Mouse (Mus musculus): ENCODE results near the gene Tex29. TPM values are rescaled to one million over a fixed set of nuclear protein-coding genes. Genes with fewer than 3 reads are reported as not detected.

The Tex29 gene
- polyA plus RNA-seq, 1 experiment from 2014 or later = not detected

DNA sequence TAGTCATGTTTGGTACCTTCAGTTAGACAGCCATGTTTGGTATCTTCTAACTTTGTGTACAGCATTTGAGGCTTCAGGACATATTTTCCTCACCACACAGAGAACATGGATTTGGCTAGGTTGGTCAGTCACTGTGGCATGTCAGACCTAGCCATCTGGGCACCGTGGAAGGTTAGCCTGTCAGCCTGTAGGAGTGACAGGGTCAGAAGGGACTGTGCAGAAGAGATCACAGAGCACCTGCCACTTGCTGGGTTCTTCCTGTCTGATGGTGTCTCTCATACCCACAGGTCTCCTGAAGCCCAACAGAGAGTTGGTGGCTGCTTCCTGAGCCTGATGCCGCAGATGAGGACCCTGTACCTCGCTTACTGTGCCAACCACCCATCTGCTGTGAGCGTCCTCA lies 35.4 kb upstream of the Tex29 start:
- no peak overlapping the region for H3K4me3 ChIP-seq (ENCODE audit: low read depth, low read length)
- WGBS = 94% methylated on average over 4 of the region's 4 CpGs
- no peak overlapping the region for H3K4me2 ChIP-seq (ENCODE audit: low read depth, low read length)
- no peaks in the 10 kb centered on the region for H3K9me3 ChIP-seq (replicated peaks; ENCODE audit: control insufficient read depth, low read length)
- no peak for DNase-seq (ENCODE audit: low spot score)
- peaks cover 8% of the 10 kb centered on the region for H3K36me3 ChIP-seq (replicated peaks; ENCODE audit: control insufficient read depth, insufficient read depth, low read depth, low read length)
- no peaks in the 10 kb centered on the region for H3K4me1 ChIP-seq (ENCODE audit: control insufficient read depth, insufficient read depth, low read length)
- H3K27me3 ChIP-seq (ENCODE audit: control insufficient read depth, insufficient read depth, low read length) = no peaks in the 10 kb centered on the region
- no peak for ATAC-seq (replicated peaks; ENCODE audit: insufficient number of reproducible peaks, low FRiP score, low TSS enrichment, low read depth)
- no peak overlapping the region for H3K27ac ChIP-seq (replicated peaks; ENCODE audit: low read depth, low read length)
- no peak overlapping the region for H3K9ac ChIP-seq (replicated peaks; ENCODE audit: low read length)

DNA sequence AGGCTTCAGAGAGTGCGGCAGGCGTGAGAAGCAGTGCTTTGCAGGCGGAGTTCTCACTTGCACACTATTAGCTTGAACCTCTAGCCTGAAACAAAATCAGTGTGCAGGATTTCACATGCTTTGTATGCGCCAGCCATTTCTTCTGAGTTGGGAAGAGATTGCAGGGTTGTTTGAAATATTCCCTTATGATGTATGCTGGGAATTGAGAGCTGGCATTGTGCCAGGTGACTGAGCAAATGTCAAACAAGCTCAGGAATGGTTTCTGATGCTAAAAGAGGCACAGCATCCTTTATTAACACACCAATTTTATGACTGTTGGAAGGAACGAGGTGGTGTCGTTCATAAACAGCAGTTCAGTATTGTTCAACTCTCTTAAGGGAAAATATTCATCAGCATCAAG lies 34.0 kb upstream of the Tex29 start:
- Histone ChIP-seq H3K9ac (replicated peaks; ENCODE audit: low read length) (no peak overlapping the region), H3K4me1 (ENCODE audit: control insufficient read depth, insufficient read depth, low read length) (no peaks in the 10 kb centered on the region), H3K36me3 (replicated peaks; ENCODE audit: control insufficient read depth, insufficient read depth, low read depth, low read length) (peaks cover 14% of the 10 kb centered on the region), H3K4me2 (ENCODE audit: low read depth, low read length) (no peak overlapping the region), H3K4me3 (ENCODE audit: low read depth, low read length) (no peak overlapping the region), H3K27ac (replicated peaks; ENCODE audit: low read depth, low read length) (no peak overlapping the region), H3K9me3 (replicated peaks; ENCODE audit: control insufficient read depth, low read length) (no peaks in the 10 kb centered on the region), H3K27me3 (ENCODE audit: control insufficient read depth, insufficient read depth, low read length) (no peaks in the 10 kb centered on the region)
- WGBS = 90% methylated on average over 6 of the region's 6 CpGs
- DNase-seq (ENCODE audit: low spot score) = no peak
- no peak for ATAC-seq (replicated peaks; ENCODE audit: insufficient number of reproducible peaks, low FRiP score, low TSS enrichment, low read depth)

GRCm38 (mm10) chr8:11807361-11807760 lies 32.9 kb upstream of the Tex29 start:
- no peak for ATAC-seq (replicated peaks; ENCODE audit: insufficient number of reproducible peaks, low FRiP score, low TSS enrichment, low read depth)
- H3K27ac ChIP-seq (replicated peaks; ENCODE audit: low read depth, low read length) = no peak overlapping the region
- peaks cover 14% of the 10 kb centered on the region for H3K36me3 ChIP-seq (replicated peaks; ENCODE audit: control insufficient read depth, insufficient read depth, low read depth, low read length)
- H3K4me3 ChIP-seq (ENCODE audit: low read depth, low read length) = no peak overlapping the region
- 83% methylated on average over 3 of the region's 3 CpGs for WGBS
- no peaks in the 10 kb centered on the region for H3K9me3 ChIP-seq (replicated peaks; ENCODE audit: control insufficient read depth, low read length)
- no peak overlapping the region for H3K9ac ChIP-seq (replicated peaks; ENCODE audit: low read length)
- no peaks in the 10 kb centered on the region for H3K27me3 ChIP-seq (ENCODE audit: control insufficient read depth, insufficient read depth, low read length)
- no peak overlapping the region for H3K4me2 ChIP-seq (ENCODE audit: low read depth, low read length)
- DNase-seq (ENCODE audit: low spot score) = no peak
- no peaks in the 10 kb centered on the region for H3K4me1 ChIP-seq (ENCODE audit: control insufficient read depth, insufficient read depth, low read length)

- H3K9me3 ChIP-seq (replicated peaks; ENCODE audit: control insufficient read depth, low read length) = no peaks in the 10 kb centered on the region
Measured at GRCm38 (mm10) chr8:11808047-11808446, 32.2 kb upstream of the Tex29 start.

DNA sequence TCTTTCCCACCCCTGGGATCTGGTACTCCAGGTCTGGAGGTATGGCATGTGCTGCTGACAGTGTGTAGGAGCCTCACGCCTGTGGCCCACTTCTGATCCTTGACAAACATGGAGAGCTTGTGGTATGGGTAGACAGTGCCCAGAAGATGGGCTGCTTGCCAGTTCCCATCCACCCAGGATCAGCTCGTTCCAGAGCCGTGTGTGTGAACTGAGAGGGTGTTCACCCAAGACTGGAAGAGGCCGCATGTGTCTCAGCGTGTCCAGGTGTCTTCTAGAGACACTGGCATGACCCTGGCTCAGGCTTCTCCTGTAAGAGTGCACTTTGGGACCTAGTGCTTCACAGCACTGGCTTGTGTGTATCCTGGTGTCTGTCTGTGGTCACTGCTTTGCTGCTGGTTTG lies 29.8 kb upstream of the Tex29 start:
- Histone ChIP-seq H3K9ac (replicated peaks; ENCODE audit: low read length) (no peak overlapping the region), H3K4me2 (ENCODE audit: low read depth, low read length) (no peak overlapping the region), H3K4me1 (ENCODE audit: control insufficient read depth, insufficient read depth, low read length) (no peaks in the 10 kb centered on the region), H3K9me3 (replicated peaks; ENCODE audit: control insufficient read depth, low read length) (no peaks in the 10 kb centered on the region), H3K4me3 (ENCODE audit: low read depth, low read length) (no peak overlapping the region), H3K27ac (replicated peaks; ENCODE audit: low read depth, low read length) (no peak overlapping the region), H3K27me3 (ENCODE audit: control insufficient read depth, insufficient read depth, low read length) (no peaks in the 10 kb centered on the region), H3K36me3 (replicated peaks; ENCODE audit: control insufficient read depth, insufficient read depth, low read depth, low read length) (peaks cover 16% of the 10 kb centered on the region)
- ATAC-seq (replicated peaks; ENCODE audit: insufficient number of reproducible peaks, low FRiP score, low TSS enrichment, low read depth) (no peak), DNase-seq (ENCODE audit: low spot score) (no peak)
- 92% methylated on average over 5 of the region's 5 CpGs for WGBS

More at GRCm38 (mm10) chr8:11808047-11808446, 32.2 kb upstream of the Tex29 start:
- no peak overlapping the region for H3K4me3 ChIP-seq (ENCODE audit: low read depth, low read length)
- 93% methylated on average over 5 of the region's 5 CpGs for WGBS
- no peaks in the 10 kb centered on the region for H3K4me1 ChIP-seq (ENCODE audit: control insufficient read depth, insufficient read depth, low read length)
- H3K27me3 ChIP-seq (ENCODE audit: control insufficient read depth, insufficient read depth, low read length) = no peaks in the 10 kb centered on the region
- H3K27ac ChIP-seq (replicated peaks; ENCODE audit: low read depth, low read length) = no peak overlapping the region
- DNase-seq (ENCODE audit: low spot score) = no peak
- H3K36me3 ChIP-seq (replicated peaks; ENCODE audit: control insufficient read depth, insufficient read depth, low read depth, low read length) = peaks cover 14% of the 10 kb centered on the region
- no peak overlapping the region for H3K4me2 ChIP-seq (ENCODE audit: low read depth, low read length)
- H3K9ac ChIP-seq (replicated peaks; ENCODE audit: low read length) = no peak overlapping the region
- ATAC-seq (replicated peaks; ENCODE audit: insufficient number of reproducible peaks, low FRiP score, low TSS enrichment, low read depth) = no peak

GRCm38 (mm10) chr8:11813801-11814200 lies 26.5 kb upstream of the Tex29 start:
- Histone ChIP-seq H3K4me3 (ENCODE audit: low read depth, low read length) (no peak overlapping the region), H3K36me3 (replicated peaks; ENCODE audit: control insufficient read depth, insufficient read depth, low read depth, low read length) (peaks cover 18% of the 10 kb centered on the region), H3K27ac (replicated peaks; ENCODE audit: low read depth, low read length) (no peak overlapping the region), H3K9ac (replicated peaks; ENCODE audit: low read length) (no peak overlapping the region), H3K27me3 (ENCODE audit: control insufficient read depth, insufficient read depth, low read length) (no peaks in the 10 kb centered on the region), H3K9me3 (replicated peaks; ENCODE audit: control insufficient read depth, low read length) (no peaks in the 10 kb centered on the region), H3K4me2 (ENCODE audit: low read depth, low read length) (no peak overlapping the region), H3K4me1 (ENCODE audit: control insufficient read depth, insufficient read depth, low read length) (no peaks in the 10 kb centered on the region)
- no peak for ATAC-seq (replicated peaks; ENCODE audit: insufficient number of reproducible peaks, low FRiP score, low TSS enrichment, low read depth)
- 84% methylated on average over 7 of the region's 7 CpGs for WGBS
- no peak for DNase-seq (ENCODE audit: low spot score)

DNA sequence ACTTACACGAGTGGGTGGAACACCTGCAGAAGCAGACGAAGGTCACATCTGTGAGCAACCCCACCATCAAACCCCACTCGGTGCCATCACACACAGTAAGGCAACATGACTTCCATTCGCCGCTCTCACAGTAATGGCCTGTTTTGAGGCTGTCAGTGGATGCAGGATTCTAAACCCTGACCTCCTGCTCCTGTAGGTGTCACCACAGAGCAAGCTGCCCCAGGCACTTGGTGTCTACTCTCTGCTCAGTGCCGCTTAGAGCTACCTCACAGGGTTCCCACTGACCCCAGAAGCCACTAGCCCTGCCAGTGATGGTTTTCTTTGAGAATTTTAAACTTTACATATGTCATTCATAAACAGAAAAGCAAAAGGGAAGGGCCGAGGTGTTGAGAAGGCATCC lies 25.1 kb upstream of the Tex29 start:
- no peak for ATAC-seq (replicated peaks; ENCODE audit: insufficient number of reproducible peaks, low FRiP score, low TSS enrichment, low read depth)
- Histone ChIP-seq H3K9me3 (replicated peaks; ENCODE audit: control insufficient read depth, low read length) (no peaks in the 10 kb centered on the region), H3K27me3 (ENCODE audit: control insufficient read depth, insufficient read depth, low read length) (no peaks in the 10 kb centered on the region), H3K4me2 (ENCODE audit: low read depth, low read length) (no peak overlapping the region), H3K36me3 (replicated peaks; ENCODE audit: control insufficient read depth, insufficient read depth, low read depth, low read length) (peaks cover 13% of the 10 kb centered on the region), H3K27ac (replicated peaks; ENCODE audit: low read depth, low read length) (no peak overlapping the region), H3K4me3 (ENCODE audit: low read depth, low read length) (no peak overlapping the region), H3K4me1 (ENCODE audit: control insufficient read depth, insufficient read depth, low read length) (no peaks in the 10 kb centered on the region), H3K9ac (replicated peaks; ENCODE audit: low read length) (no peak overlapping the region)
- 80% methylated on average over 7 of the region's 7 CpGs for whole genome bisulfite sequencing
- DNase-seq (ENCODE audit: low spot score) = no peak

DNA sequence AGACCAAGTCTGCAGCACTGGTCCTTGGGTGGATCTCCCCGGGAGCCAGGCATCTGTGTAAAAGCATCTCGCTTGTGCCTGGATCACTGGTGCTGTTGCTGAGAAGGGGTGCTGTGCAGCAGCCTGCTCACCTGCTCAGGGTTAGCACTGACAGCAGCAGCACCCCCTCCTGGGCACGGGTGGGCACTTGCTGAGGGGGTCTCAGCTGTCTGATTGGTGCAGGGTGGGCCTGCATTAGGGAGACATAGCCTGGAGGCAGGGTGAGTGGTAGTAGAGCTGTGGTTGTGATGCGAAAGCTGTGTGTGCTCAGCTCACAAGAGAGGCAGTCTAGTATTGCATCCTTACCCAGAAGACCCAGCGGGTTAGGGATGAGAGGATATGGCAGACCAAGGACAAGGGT lies 20.1 kb upstream of the Tex29 start:
- Histone ChIP-seq H3K9ac (replicated peaks; ENCODE audit: low read length) (no peak overlapping the region), H3K27ac (replicated peaks; ENCODE audit: low read depth, low read length) (no peak overlapping the region), H3K36me3 (replicated peaks; ENCODE audit: control insufficient read depth, insufficient read depth, low read depth, low read length) (peaks cover 11% of the 10 kb centered on the region), H3K4me1 (ENCODE audit: control insufficient read depth, insufficient read depth, low read length) (no peaks in the 10 kb centered on the region), H3K4me3 (ENCODE audit: low read depth, low read length) (no peak overlapping the region), H3K4me2 (ENCODE audit: low read depth, low read length) (no peak overlapping the region), H3K9me3 (replicated peaks; ENCODE audit: control insufficient read depth, low read length) (no peaks in the 10 kb centered on the region), H3K27me3 (ENCODE audit: control insufficient read depth, insufficient read depth, low read length) (no peaks in the 10 kb centered on the region)
- ATAC-seq (replicated peaks; ENCODE audit: insufficient number of reproducible peaks, low FRiP score, low TSS enrichment, low read depth) (no peak), DNase-seq (ENCODE audit: low spot score) (no peak)
- 91% methylated on average over 5 of the region's 5 CpGs for WGBS

Data from embryonic facial prominence, embryonic 11.5 days (tissue).